Mouse (Mus musculus) kidney, adult 8-10 months (tissue): ENCODE data around the gene Agr3.

Source experiments
- DNase-seq, 2 experiments: peaks; one replicate each; pipeline ENCODE4 v3.0.0; 2022

The Agr3 gene

GRCm38 (mm10) chr12:35984743-35985142 lies 59.3 kb downstream of the Agr3 start:
- DNase-seq: no peak

- no peak for DNase-seq
These were observed 67.3 kb downstream of the Agr3 start, which contains the start of gene Agr2 for GRCm38 (mm10) chr12:35992711-35993110. Gene Agr2 (plus strand): TSS chr12:35992907.

GRCm38 (mm10) chr12:35993583-35993982 lies 68.2 kb downstream of the Agr3 start:
- DNase-seq: no peak

GRCm38 (mm10) chr12:35994098-35994497 lies 68.7 kb downstream of the Agr3 start:
- no peak for DNase-seq

GRCm38 (mm10) chr12:35995799-35996198 lies 70.4 kb downstream of the Agr3 start:
- peak in 1 of 2 experiments; percentile 19 for DNase-seq
